Mouse (Mus musculus): ENCODE measurements around the gene Plcl1. TPM values are rescaled to one million over a fixed set of nuclear protein-coding genes. Genes with fewer than 3 reads are reported as not detected.

The Plcl1 gene
- polyA plus RNA-seq, 1 experiment from 2014 or later, result 2.1 TPM

DNA sequence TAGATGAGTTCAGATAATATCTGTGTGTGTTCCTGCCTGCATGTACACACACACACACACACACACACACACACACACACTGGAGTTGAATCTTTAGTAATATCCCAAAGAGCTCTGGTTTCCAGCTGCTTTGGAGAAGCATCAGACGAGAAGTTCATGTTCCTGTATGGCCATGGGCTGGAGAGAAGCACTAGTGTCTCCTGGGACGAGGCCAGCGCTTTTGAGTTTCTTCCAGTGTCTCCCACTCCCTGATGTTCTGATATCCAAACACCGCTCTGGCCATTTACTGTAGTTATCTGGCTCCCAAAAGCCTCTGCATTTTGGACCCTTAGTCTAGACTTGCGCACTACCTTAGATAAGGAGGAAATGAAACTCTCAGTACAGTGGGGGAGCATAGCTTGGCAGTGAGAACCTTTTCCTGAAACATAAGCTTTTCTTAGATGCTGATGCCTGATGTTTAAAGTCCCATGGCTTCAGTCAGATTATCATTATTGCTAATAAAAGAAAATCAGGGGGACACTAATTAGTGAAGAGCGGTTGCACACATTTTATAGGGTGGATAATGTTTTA is 207.1 kb downstream of the Plcl1 start:
- Histone ChIP-seq H3K27me3 (replicated peaks; ENCODE audit: control insufficient read depth, insufficient read depth, low read length) (no peaks in the 10 kb centered on the region), H3K9ac (ENCODE audit: low read length) (no peak overlapping the region), H3K36me3 (ENCODE audit: control insufficient read depth, insufficient read depth, low read length) (no peaks in the 10 kb centered on the region), H3K4me2 (ENCODE audit: low read length) (no peak overlapping the region), H3K4me1 (replicated peaks; ENCODE audit: control insufficient read depth, insufficient read depth, low read length) (no peaks in the 10 kb centered on the region), H3K27ac (ENCODE audit: low read depth) (no peak overlapping the region), H3K9me3 (ENCODE audit: control insufficient read depth, low read length) (no peaks in the 10 kb centered on the region), H3K4me3 (ENCODE audit: low read depth, low read length) (no peak overlapping the region)
- DNase-seq (ENCODE audit: low spot score), result no peak
- 85% methylated on average over 6 of the region's 6 CpGs for WGBS
- ATAC-seq (replicated peaks; ENCODE audit: low FRiP score, low TSS enrichment, low read depth), result no peak

GRCm38 (mm10) chr1:55617857-55618256 is 212.1 kb downstream of the Plcl1 start:
- H3K4me2 ChIP-seq (ENCODE audit: low read length), result no peak overlapping the region
- no peak overlapping the region for H3K4me3 ChIP-seq (ENCODE audit: low read depth, low read length)
- H3K9me3 ChIP-seq (ENCODE audit: control insufficient read depth, low read length), result no peaks in the 10 kb centered on the region
- no peak for ATAC-seq (replicated peaks; ENCODE audit: low FRiP score, low TSS enrichment, low read depth)
- H3K36me3 ChIP-seq (ENCODE audit: control insufficient read depth, insufficient read depth, low read length), result no peaks in the 10 kb centered on the region
- H3K27ac ChIP-seq (ENCODE audit: low read depth), result no peak overlapping the region
- 95% methylated on average over 2 of the region's 2 CpGs for WGBS
- no peak for DNase-seq (ENCODE audit: low spot score)
- H3K4me1 ChIP-seq (replicated peaks; ENCODE audit: control insufficient read depth, insufficient read depth, low read length), result no peaks in the 10 kb centered on the region
- H3K9ac ChIP-seq (ENCODE audit: low read length), result no peak overlapping the region
- no peaks in the 10 kb centered on the region for H3K27me3 ChIP-seq (replicated peaks; ENCODE audit: control insufficient read depth, insufficient read depth, low read length)

- Histone ChIP-seq H3K9ac (ENCODE audit: low read length) (no peak overlapping the region), H3K4me3 (ENCODE audit: low read depth, low read length) (no peak overlapping the region), H3K27ac (ENCODE audit: low read depth) (no peak overlapping the region), H3K9me3 (ENCODE audit: control insufficient read depth, low read length) (no peaks in the 10 kb centered on the region), H3K4me1 (replicated peaks; ENCODE audit: control insufficient read depth, insufficient read depth, low read length) (no peaks in the 10 kb centered on the region), H3K27me3 (replicated peaks; ENCODE audit: control insufficient read depth, insufficient read depth, low read length) (no peaks in the 10 kb centered on the region), H3K4me2 (ENCODE audit: low read length) (no peak overlapping the region), H3K36me3 (ENCODE audit: control insufficient read depth, insufficient read depth, low read length) (no peaks in the 10 kb centered on the region)
- DNase-seq (ENCODE audit: low spot score) (no peak), ATAC-seq (replicated peaks; ENCODE audit: low FRiP score, low TSS enrichment, low read depth) (no peak)
- WGBS, result 69% methylated on average over 7 of the region's 7 CpGs
These were observed 213.0 kb downstream of the Plcl1 start for GRCm38 (mm10) chr1:55618617-55619286.

- Histone ChIP-seq H3K27ac (ENCODE audit: low read depth) (no peak overlapping the region), H3K27me3 (replicated peaks; ENCODE audit: control insufficient read depth, insufficient read depth, low read length) (no peaks in the 10 kb centered on the region), H3K4me3 (ENCODE audit: low read depth, low read length) (no peak overlapping the region), H3K9me3 (ENCODE audit: control insufficient read depth, low read length) (no peaks in the 10 kb centered on the region), H3K9ac (ENCODE audit: low read length) (no peak overlapping the region), H3K36me3 (ENCODE audit: control insufficient read depth, insufficient read depth, low read length) (no peaks in the 10 kb centered on the region), H3K4me2 (ENCODE audit: low read length) (no peak overlapping the region), H3K4me1 (replicated peaks; ENCODE audit: control insufficient read depth, insufficient read depth, low read length) (no peaks in the 10 kb centered on the region)
- ATAC-seq (replicated peaks; ENCODE audit: low FRiP score, low TSS enrichment, low read depth) (no peak), DNase-seq (ENCODE audit: low spot score) (no peak)
- WGBS, result 62% methylated on average over 1 of the region's 1 CpGs
These were observed 225.8 kb downstream of the Plcl1 start for GRCm38 (mm10) chr1:55631496-55631895.

GRCm38 (mm10) chr1:55632024-55632423 is 226.3 kb downstream of the Plcl1 start:
- Histone ChIP-seq H3K4me1 (replicated peaks; ENCODE audit: control insufficient read depth, insufficient read depth, low read length) (no peaks in the 10 kb centered on the region), H3K27ac (ENCODE audit: low read depth) (no peak overlapping the region), H3K36me3 (ENCODE audit: control insufficient read depth, insufficient read depth, low read length) (no peaks in the 10 kb centered on the region), H3K27me3 (replicated peaks; ENCODE audit: control insufficient read depth, insufficient read depth, low read length) (no peaks in the 10 kb centered on the region), H3K4me3 (ENCODE audit: low read depth, low read length) (no peak overlapping the region), H3K9me3 (ENCODE audit: control insufficient read depth, low read length) (no peaks in the 10 kb centered on the region), H3K9ac (ENCODE audit: low read length) (no peak overlapping the region), H3K4me2 (ENCODE audit: low read length) (no peak overlapping the region)
- DNase-seq (ENCODE audit: low spot score) (no peak), ATAC-seq (replicated peaks; ENCODE audit: low FRiP score, low TSS enrichment, low read depth) (no peak)
- 95% methylated on average over 2 of the region's 2 CpGs for WGBS

DNA sequence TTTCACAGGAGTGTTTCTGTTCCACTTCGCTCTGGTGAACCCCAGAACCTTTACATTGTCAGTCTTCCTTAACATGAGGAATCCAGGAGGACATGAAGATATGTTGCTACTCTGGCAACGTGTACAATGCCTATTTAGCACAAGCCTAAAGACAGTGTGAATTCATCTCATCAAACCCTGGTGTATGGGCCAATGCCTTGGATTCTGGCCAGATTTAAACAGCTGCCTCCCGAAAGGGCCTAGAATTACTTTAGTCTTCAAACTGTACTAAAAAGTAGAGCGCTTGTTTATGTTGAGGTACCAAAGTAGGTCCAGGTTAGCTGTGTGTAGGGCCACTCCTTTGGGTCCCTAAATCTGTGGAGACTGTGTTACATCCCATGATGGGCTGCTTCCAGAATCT is 227.6 kb downstream of the Plcl1 start:
- H3K9me3 ChIP-seq (ENCODE audit: control insufficient read depth, low read length), result no peaks in the 10 kb centered on the region
- DNase-seq (ENCODE audit: low spot score), result no peak

GRCm38 (mm10) chr1:55659518-55660210 is 253.9 kb downstream of the Plcl1 start:
- no peak overlapping the region for H3K4me2 ChIP-seq (ENCODE audit: low read length)
- H3K9me3 ChIP-seq (ENCODE audit: control insufficient read depth, low read length), result no peaks in the 10 kb centered on the region
- no peaks in the 10 kb centered on the region for H3K27me3 ChIP-seq (replicated peaks; ENCODE audit: control insufficient read depth, insufficient read depth, low read length)
- no peak overlapping the region for H3K9ac ChIP-seq (ENCODE audit: low read length)
- no peak overlapping the region for H3K4me3 ChIP-seq (ENCODE audit: low read depth, low read length)
- H3K36me3 ChIP-seq (ENCODE audit: control insufficient read depth, insufficient read depth, low read length), result no peaks in the 10 kb centered on the region
- 69% methylated on average over 8 of the region's 8 CpGs for WGBS
- H3K27ac ChIP-seq (ENCODE audit: low read depth), result no peak overlapping the region
- H3K4me1 ChIP-seq (replicated peaks; ENCODE audit: control insufficient read depth, insufficient read depth, low read length), result no peaks in the 10 kb centered on the region
- ATAC-seq (replicated peaks; ENCODE audit: low FRiP score, low TSS enrichment, low read depth), result no peak
- DNase-seq (ENCODE audit: low spot score), result no peak

More for the DNA sequence above, 227.6 kb downstream of the Plcl1 start:
- no peak overlapping the region for H3K4me2 ChIP-seq (ENCODE audit: low read length)
- H3K27me3 ChIP-seq (replicated peaks; ENCODE audit: control insufficient read depth, insufficient read depth, low read length), result no peaks in the 10 kb centered on the region
- no peaks in the 10 kb centered on the region for H3K36me3 ChIP-seq (ENCODE audit: control insufficient read depth, insufficient read depth, low read length)
- H3K27ac ChIP-seq (ENCODE audit: low read depth), result no peak overlapping the region
- H3K9ac ChIP-seq (ENCODE audit: low read length), result no peak overlapping the region
- H3K4me3 ChIP-seq (ENCODE audit: low read depth, low read length), result no peak overlapping the region
- 75% methylated on average over 4 of the region's 4 CpGs for WGBS
- H3K4me1 ChIP-seq (replicated peaks; ENCODE audit: control insufficient read depth, insufficient read depth, low read length), result no peaks in the 10 kb centered on the region
- no peak for ATAC-seq (replicated peaks; ENCODE audit: low FRiP score, low TSS enrichment, low read depth)

DNA sequence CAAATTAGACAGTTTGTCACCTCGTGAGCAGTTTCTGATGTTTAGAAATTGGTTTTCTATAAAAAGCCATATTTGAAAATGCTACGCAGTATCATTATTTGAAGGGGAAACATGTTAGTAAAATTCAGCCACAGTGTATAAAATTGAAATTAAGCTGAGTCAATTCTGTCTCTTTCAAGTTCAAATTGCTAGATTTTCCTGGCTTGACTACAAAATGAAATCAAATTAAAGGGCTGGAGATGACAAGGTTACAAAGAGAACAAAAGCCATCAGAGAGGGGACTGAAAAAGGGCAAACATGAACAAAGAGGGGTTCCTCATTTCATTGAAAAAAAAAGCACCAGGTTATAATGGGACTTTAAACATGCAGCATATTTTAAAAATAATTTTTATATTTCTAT is 255.7 kb downstream of the Plcl1 start:
- DNase-seq (ENCODE audit: low spot score) (no peak), ATAC-seq (replicated peaks; ENCODE audit: low FRiP score, low TSS enrichment, low read depth) (no peak)
- Histone ChIP-seq H3K36me3 (ENCODE audit: control insufficient read depth, insufficient read depth, low read length) (no peaks in the 10 kb centered on the region), H3K4me3 (ENCODE audit: low read depth, low read length) (no peak overlapping the region), H3K27me3 (replicated peaks; ENCODE audit: control insufficient read depth, insufficient read depth, low read length) (no peaks in the 10 kb centered on the region), H3K9me3 (ENCODE audit: control insufficient read depth, low read length) (no peaks in the 10 kb centered on the region), H3K9ac (ENCODE audit: low read length) (no peak overlapping the region), H3K4me1 (replicated peaks; ENCODE audit: control insufficient read depth, insufficient read depth, low read length) (peaks cover 6% of the 10 kb centered on the region; the same call in 1 of the 2 replicates), H3K4me2 (ENCODE audit: low read length) (no peak overlapping the region), H3K27ac (ENCODE audit: low read depth) (no peak overlapping the region)
- 70% methylated on average over 2 of the region's 2 CpGs for WGBS

Data from intestine, embryonic 14.5 days (tissue).